Mouse (Mus musculus) kidney, postnatal 36 days (tissue): ENCODE results near the gene Shld2.

ENCODE experiments used
- DNase-seq, 2 experiments: peaks; one replicate each; pipeline ENCODE4 v3.0.0; 2021 to 2022; ENCODE audit warnings: mixed read lengths in 2 of 2

Shld2 gene

GRCm38 (mm10) chr14:34219786-34220198 lies 90.5 kb downstream of the Shld2 start:
- peak in 1 of 2 experiments; percentile 22 for DNase-seq

- DNase-seq, result no peak
Measured at GRCm38 (mm10) chr14:34219295-34219694, 91.0 kb downstream of the Shld2 start, which contains the start of gene Syt15. TSS of gene Syt15 (plus strand) at chr14:34219595.

- peak; percentile 54 to 56 for DNase-seq
Measured at GRCm38 (mm10) chr14:34215451-34216127, 94.7 kb downstream of the Shld2 start.

- DNase-seq, result no peak
Measured at GRCm38 (mm10) chr14:34209942-34210341, 100.4 kb downstream of the Shld2 start.

GRCm38 (mm10) chr14:34209080-34209479 lies 101.2 kb downstream of the Shld2 start:
- no peak for DNase-seq

GRCm38 (mm10) chr14:34208651-34209050 lies 101.6 kb downstream of the Shld2 start:
- DNase-seq, result peak; percentile 52 to 74

- DNase-seq, result no peak
Measured at GRCm38 (mm10) chr14:34207996-34208395, 102.3 kb downstream of the Shld2 start.

GRCm38 (mm10) chr14:34201231-34202035 lies 108.9 kb downstream of the Shld2 start, which contains the start of gene Gprin2:
TSS of gene Gprin2 (minus strand) at chr14:34201653.
- DNase-seq, result peak; percentile 19 to 71

- DNase-seq, result peak; percentile 37 to 55
Measured at GRCm38 (mm10) chr14:34200738-34201230, 109.5 kb downstream of the Shld2 start.

- peak; percentile 27 to 43 for DNase-seq
Measured at GRCm38 (mm10) chr14:34196706-34197105, 113.6 kb downstream of the Shld2 start.

GRCm38 (mm10) chr14:34195466-34195865 lies 114.8 kb downstream of the Shld2 start:
- DNase-seq, result no peak

- DNase-seq, result no peak
Measured at GRCm38 (mm10) chr14:34193879-34194278, 116.4 kb downstream of the Shld2 start.

GRCm38 (mm10) chr14:34190361-34190760 lies 119.9 kb downstream of the Shld2 start:
- no peak for DNase-seq

- peak; percentile 56 to 79 for DNase-seq
Measured at GRCm38 (mm10) chr14:34188629-34189028, 121.7 kb downstream of the Shld2 start.
